Mouse (Mus musculus) CD4-positive naive resting alpha-beta T cell, adult 57 days (primary cell): ENCODE measurements around the gene Glt8d2. TPM values are rescaled to one million over a fixed set of nuclear protein-coding genes. Genes with fewer than 3 reads are reported as not detected.

Experiments used
- total RNA-seq: library from RNA; stranded (reverse); gene quantifications from one replicate; pipeline ENCODE4 v1.2.4, GENCODE M21; 2023

Gene Glt8d2
- 1.3 TPM for total RNA-seq

DNA sequence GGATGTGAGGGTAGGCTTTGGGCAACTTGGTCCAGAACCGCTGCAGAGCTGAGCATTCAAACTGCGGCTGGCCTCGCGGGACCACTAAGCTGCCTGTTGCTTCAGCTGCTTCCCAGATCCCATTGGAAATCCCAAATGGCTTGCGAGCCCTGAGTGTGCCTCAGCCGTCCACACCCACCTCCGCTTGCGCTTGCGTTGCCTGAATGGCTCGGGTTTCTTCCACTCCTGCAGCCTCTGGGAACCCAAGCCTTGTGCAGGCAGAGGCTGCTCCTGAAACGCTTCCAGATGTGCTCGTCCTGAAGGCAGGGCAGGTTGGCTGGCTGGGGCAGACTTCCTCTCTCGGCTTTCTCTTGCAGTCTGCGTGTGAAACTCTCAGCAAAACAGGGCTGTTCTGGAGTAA is at the start of gene Glt8d2:
TSS of gene Glt8d2 (minus strand) at position 157 of the 400 bp plus-strand sequence.

DNA sequence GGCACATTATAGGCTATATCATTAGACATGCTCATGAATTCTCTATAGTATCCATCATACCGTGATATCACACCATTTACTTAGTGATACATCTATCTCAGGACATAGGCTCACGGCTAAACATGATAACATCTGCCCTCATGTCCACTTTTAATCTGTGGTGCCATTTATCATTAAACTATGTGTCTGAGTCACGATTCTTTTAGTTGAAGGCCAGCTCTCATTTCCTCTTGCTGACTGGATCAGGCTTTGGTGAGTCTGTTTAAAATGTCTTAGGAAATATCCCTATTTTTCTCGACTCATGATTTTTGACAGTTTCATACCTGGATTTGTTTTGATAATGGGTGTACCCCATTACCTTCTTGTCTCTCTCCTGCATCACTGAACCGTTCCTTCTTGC is 5.5 kb upstream of the Glt8d2 start, which contains the start of gene Hcfc2:
TSS of gene Hcfc2 (plus strand) at position 205 of the 400 bp plus-strand sequence.

DNA sequence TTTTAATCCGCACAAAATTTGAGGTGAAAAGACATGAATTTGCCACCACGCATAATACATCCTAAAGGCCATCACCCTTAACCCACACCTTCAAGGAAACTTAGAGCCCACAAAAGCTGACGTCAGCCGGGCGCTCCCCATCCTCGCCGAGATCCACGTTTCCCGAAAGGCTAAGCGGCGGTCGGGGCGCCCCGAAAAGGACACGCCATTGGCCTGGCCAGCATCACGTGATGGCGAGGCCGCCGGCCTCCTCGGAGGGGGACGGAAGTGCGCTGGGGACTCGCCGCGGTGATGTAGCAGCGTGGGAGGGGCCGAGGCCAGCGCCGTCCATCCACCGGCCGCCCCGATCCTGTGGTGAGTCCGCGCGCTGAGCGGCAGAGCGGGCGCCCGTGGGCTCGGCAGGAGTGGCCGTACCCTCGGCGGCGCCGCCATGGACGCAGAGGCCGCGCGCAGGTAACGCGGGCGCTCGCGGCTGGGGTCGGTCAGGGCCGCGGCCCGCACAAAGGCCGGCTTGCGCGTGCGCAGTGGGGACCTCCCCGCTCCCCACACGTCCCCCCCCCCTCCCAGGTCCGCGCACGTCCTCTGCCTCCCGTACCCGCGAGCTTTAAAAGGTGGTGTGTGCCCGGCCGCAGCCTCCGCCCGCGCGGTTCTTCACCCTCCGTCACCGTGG is 60.7 kb downstream of the Glt8d2 start, which contains the start of gene Tdg:
TSS of gene Tdg (plus strand) at position 243 of the 670 bp plus-strand sequence.

DNA sequence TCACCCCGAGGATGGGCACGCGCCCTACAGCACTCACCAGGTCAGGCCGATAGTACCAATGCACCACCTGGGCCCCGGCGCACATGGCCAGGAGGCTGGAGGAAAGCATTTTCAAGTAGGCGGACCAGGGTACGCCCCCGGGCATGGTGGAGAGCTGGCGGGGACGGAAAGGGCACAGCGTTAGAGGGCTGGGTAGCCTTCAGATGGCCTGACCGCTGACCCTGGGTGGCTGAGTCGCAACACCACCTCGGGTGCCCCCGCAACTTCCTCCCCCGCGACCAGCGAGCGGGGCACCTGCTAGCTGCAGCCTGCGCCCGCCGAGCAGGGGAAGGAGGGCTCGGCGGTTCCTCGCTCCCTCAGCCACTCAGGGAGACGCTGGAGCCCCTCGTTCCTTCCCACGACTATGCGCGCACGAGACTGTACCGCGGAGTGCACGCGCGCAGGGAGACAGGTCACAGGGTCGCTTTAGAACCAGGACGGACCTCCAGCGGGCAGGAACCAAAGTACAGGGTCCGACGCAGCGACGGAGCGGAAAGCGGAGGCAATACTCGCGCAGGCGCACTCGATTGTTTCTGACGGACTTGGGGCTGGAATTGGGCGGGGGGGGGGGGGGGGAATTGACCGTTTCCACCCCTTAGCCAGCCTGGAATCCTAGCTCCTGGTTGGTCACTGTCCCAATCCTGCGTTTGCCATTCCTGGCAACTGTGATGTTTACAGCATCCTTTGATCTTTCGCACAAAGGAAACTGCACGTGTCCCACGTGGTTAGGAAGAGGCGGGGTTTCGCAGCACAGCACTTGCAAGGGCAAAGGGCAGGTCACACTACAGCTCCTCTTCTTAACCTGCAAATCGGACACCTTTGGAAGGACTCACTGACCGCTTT is 67.5 kb downstream of the Glt8d2 start, which contains the start of gene 1190007I07Rik:
TSS of gene 1190007I07Rik (minus strand) at position 558 of the 882 bp plus-strand sequence.

Other genes with a start within 250 kb of the Glt8d2 start
- gene Gm1553, start 198.0 kb downstream of the Glt8d2 start, total RNA-seq: not detected
- 9.9 TPM for gene 1190007I07Rik, start 67.4 kb downstream of the Glt8d2 start, total RNA-seq
- gene Tdg, start 60.8 kb downstream of the Glt8d2 start, total RNA-seq: 105 TPM
- 21.0 TPM for gene Hcfc2, start 5.5 kb upstream of the Glt8d2 start, total RNA-seq
- 37.7 TPM for gene Nfyb, start 73.5 kb upstream of the Glt8d2 start, total RNA-seq
- 34.9 TPM for gene Txnrd1, start 143.3 kb upstream of the Glt8d2 start, total RNA-seq
- gene Eid3, start 176.0 kb upstream of the Glt8d2 start, total RNA-seq: 5.2 TPM